ENCODE assay signal across 13 mouse cellular contexts in genomic region chr1:138596127-138596706, GRCm38 (mm10). TPM values are rescaled to one million over a fixed set of nuclear protein-coding genes. Genes with fewer than 3 reads are reported as not detected.
DNase-seq lines count a peak whose midpoint lies in the region; ATAC-seq and TF ChIP-seq lines count a peak whose summit lies in the region.
"Had no signal": no experiment of that assay in that cellular context is flagged by ENCODE, and none has a peak within 500 bp of the region (broad histone marks: within the 10 kb centered on the region; RNA-seq: fewer than 3 reads in every experiment).

No protein-coding gene starts in this region.

- H3K27me3 ChIP-seq in forebrain, embryonic 14.5 days (replicated peaks; ENCODE audit: control insufficient read depth, insufficient read depth, low read length): no peaks in the 10 kb centered on the region
- H3K27me3 ChIP-seq in forebrain, embryonic 12.5 days: no peaks in the 10 kb centered on the region
- no peaks in the 10 kb centered on the region for H3K27me3 ChIP-seq in myocyte (ENCODE audit: control insufficient read depth, insufficient read depth, insufficient read length)
- H3K27me3 ChIP-seq: neural tube, embryonic 13.5 days had no signal

- H3ac ChIP-seq in myocyte (ENCODE audit: control insufficient read depth, insufficient read length): no peak overlapping the region

- no peaks in the 10 kb centered on the region for H3K36me3 ChIP-seq in forebrain, embryonic 14.5 days (ENCODE audit: control insufficient read depth, insufficient read depth, low read length)
- no peaks in the 10 kb centered on the region for H3K36me3 ChIP-seq in forebrain, embryonic 12.5 days (replicated peaks)
- no peaks in the 10 kb centered on the region for H3K36me3 ChIP-seq in myocyte (ENCODE audit: control insufficient read depth, insufficient read depth)
- H3K36me3 ChIP-seq: neural tube, embryonic 13.5 days had no signal

- no peak overlapping the region for H3K27ac ChIP-seq in forebrain, embryonic 14.5 days (ENCODE audit: low read depth, low read length)
- H3K27ac ChIP-seq in forebrain, embryonic 12.5 days: no peak overlapping the region
- peak overlapping the region; percentile 36; the same call in 1 of the 2 replicates for H3K27ac ChIP-seq in layer of hippocampus, adult 2 months
- H3K27ac ChIP-seq: neural tube, embryonic 13.5 days had no signal

- DNase-seq in forebrain, embryonic 14.5 days (ENCODE audit: low spot score): peak; percentile 17
- no peak for DNase-seq in layer of hippocampus, adult 2 months (ENCODE audit: low spot score in 2 of 2)
- no peak for DNase-seq in layer of hippocampus, adult 11-12 months (ENCODE audit: low spot score)
- DNase-seq in brain, adult 2 months (ENCODE audit: low read depth, low spot score): peak; percentile 77
- no peak for DNase-seq in neural tube, embryonic 10.5 days (ENCODE audit: extremely low spot score, low spot score)
- DNase-seq in right cerebral cortex, adult 18-20 months: no peak
- DNase-seq: cerebellum, postnatal 36 days; gastrocnemius, postnatal 25 days; kidney, postnatal 4 days; lung, embryonic 14.5 days had no signal

- H3K79me2 ChIP-seq in myocyte (ENCODE audit: control insufficient read depth, insufficient read depth): peaks cover 59% of the 10 kb centered on the region

- no peak for TF ChIP-seq CTCF in layer of hippocampus, adult 2 months (conservative IDR thresholded peaks at IDR 0.05)

- WGBS in forebrain, embryonic 14.5 days: 55% methylated on average over 4 of the region's 4 CpGs
- WGBS in forebrain, embryonic 12.5 days: 64% methylated on average over 4 of the region's 4 CpGs

- no peak for TF ChIP-seq POLR2A in myocyte (IDR thresholded peaks at IDR 0.05; ENCODE audit: insufficient read length, low read depth)

- ATAC-seq in forebrain, embryonic 14.5 days: 0 out of 2 replicates have a peak, but pooled peaks have one; percentile 10
- ATAC-seq in forebrain, embryonic 12.5 days (ENCODE audit: low FRiP score): no peak

- H3K9ac ChIP-seq in forebrain, embryonic 14.5 days (ENCODE audit: low read length): no peak overlapping the region
- H3K9ac ChIP-seq in forebrain, embryonic 12.5 days: no peak overlapping the region
- H3K9ac ChIP-seq: lung, embryonic 14.5 days; neural tube, embryonic 13.5 days had no signal

- no peak overlapping the region for H3K4me2 ChIP-seq in forebrain, embryonic 14.5 days (ENCODE audit: low read length)
- no peak overlapping the region for H3K4me2 ChIP-seq in forebrain, embryonic 12.5 days
- H3K4me2 ChIP-seq in myocyte (ENCODE audit: low read depth): peak overlapping the region; percentile 62
- H3K4me2 ChIP-seq: lung, embryonic 14.5 days; neural tube, embryonic 13.5 days had no signal

- H3K4me1 ChIP-seq in forebrain, embryonic 14.5 days (ENCODE audit: control insufficient read depth, insufficient read depth, low read length): peaks cover 5% of the 10 kb centered on the region
- H3K4me1 ChIP-seq in forebrain, embryonic 12.5 days: peaks cover 11% of the 10 kb centered on the region
- H3K4me1 ChIP-seq: neural tube, embryonic 13.5 days had no signal

- no peak overlapping the region for H3K4me3 ChIP-seq in forebrain, embryonic 14.5 days (ENCODE audit: low read depth, low read length)
- no peak overlapping the region for H3K4me3 ChIP-seq in forebrain, embryonic 12.5 days (replicated peaks)
- H3K4me3 ChIP-seq in layer of hippocampus, adult 2 months: no peak overlapping the region
- no peak overlapping the region for H3K4me3 ChIP-seq in myocyte
- H3K4me3 ChIP-seq: neural tube, embryonic 13.5 days had no signal

- no peaks in the 10 kb centered on the region for H3K9me3 ChIP-seq in forebrain, embryonic 14.5 days (replicated peaks; ENCODE audit: control insufficient read depth, low read length)
- no peaks in the 10 kb centered on the region for H3K9me3 ChIP-seq in forebrain, embryonic 12.5 days
- H3K9me3 ChIP-seq: neural tube, embryonic 13.5 days had no signal

TF ChIP-seq in myocyte, 11 proteins besides CTCF, POLR2A, EP300 and RAD21:
- TF ChIP-seq TCF3 (IDR thresholded peaks at IDR 0.05; ENCODE audit: insufficient read length, low read depth) (no peak), E2F4 (IDR thresholded peaks at IDR 0.05; ENCODE audit: insufficient read depth) (no peak), REST (IDR thresholded peaks at IDR 0.05; ENCODE audit: insufficient read depth, insufficient read length) (no peak), USF1 (IDR thresholded peaks at IDR 0.05; ENCODE audit: low read depth) (no peak), MYOD1 (IDR thresholded peaks at IDR 0.05; ENCODE audit: control insufficient read depth in 1 of 3, insufficient read length in 2 of 3, low read depth in 2 of 3) (peak; percentile 68 to 90 (median 90)), POLR2AphosphoS2 (IDR thresholded peaks at IDR 0.05; ENCODE audit: insufficient read length, low read depth) (no peak), TCF12 (IDR thresholded peaks at IDR 0.05; ENCODE audit: insufficient read depth, poor library complexity, severe bottlenecking) (peak; percentile 54), SRF (IDR thresholded peaks at IDR 0.05; ENCODE audit: control insufficient read depth, insufficient read length, low read depth) (no peak), CEBPB (IDR thresholded peaks at IDR 0.05; ENCODE audit: insufficient read depth, poor library complexity, severe bottlenecking) (0 out of 2 replicates have a peak, but pooled peaks have one; percentile 27), MYOG (IDR thresholded peaks at IDR 0.05; ENCODE audit: control insufficient read depth in 1 of 3, insufficient read depth in 1 of 3, insufficient read length in 2 of 3, low read depth in 2 of 3) (peak; percentile 5 to 90 (median 83)), MAX (IDR thresholded peaks at IDR 0.05; ENCODE audit: low read depth) (no peak)

RNA-seq across cellular contexts. Expression of gene Nek7, which starts 23.7 kb away (rescaled TPM):
- 12.9 and 13.6 TPM in 2 replicates for polyA plus RNA-seq in forebrain, embryonic 14.5 days (2014; fragmentation: Nextera tagmentation; extraction: Ambion mirVana)
- polyA plus RNA-seq in forebrain, embryonic 12.5 days (2016; fragmentation: Nextera tagmentation; extraction: Ambion mirVana): 25.8 and 27.4 TPM in 2 replicates
- total RNA-seq in layer of hippocampus, adult 2 months (2021): 10 to 100 TPM; 33.9 to 34.9 TPM
- polyA plus RNA-seq in myocyte (2012; fragmentation: generic; extraction: Trizol): 14.6 TPM

Comparison
In these comparisons a context has a peak if more than half of its experiments do, and no peak if none do; other contexts are left out.
1. DNase-seq: peak in forebrain, embryonic 14.5 days (single experiment) and brain, adult 2 months (single experiment); none in layer of hippocampus, adult 2 months (0 of 2), layer of hippocampus, adult 11-12 months (single experiment), neural tube, embryonic 10.5 days (single experiment) and right cerebral cortex, adult 18-20 months (single experiment).